Mouse (Mus musculus) cerebellum, adult 2 months (tissue): Measurements from ENCODE around the gene Ubxn6.

ENCODE experiments used
- CTCF ChIP-seq: fragments of 200-500 bp; IDR thresholded peaks from 2 replicates; pipeline ENCODE4 v1.5.1; 2011; ENCODE audit warnings: low read depth, mild to moderate bottlenecking, control low read depth, low read length, moderate library complexity, borderline replicate concordance; ENCODE audit not compliant: insufficient read depth
- POLR2A ChIP-seq: fragments of 200-500 bp; IDR thresholded peaks from 2 replicates; pipeline ENCODE4 v1.6.1; 2011; ENCODE audit warnings: low read length, control low read depth, borderline replicate concordance; ENCODE audit not compliant: insufficient read depth

DNA sequence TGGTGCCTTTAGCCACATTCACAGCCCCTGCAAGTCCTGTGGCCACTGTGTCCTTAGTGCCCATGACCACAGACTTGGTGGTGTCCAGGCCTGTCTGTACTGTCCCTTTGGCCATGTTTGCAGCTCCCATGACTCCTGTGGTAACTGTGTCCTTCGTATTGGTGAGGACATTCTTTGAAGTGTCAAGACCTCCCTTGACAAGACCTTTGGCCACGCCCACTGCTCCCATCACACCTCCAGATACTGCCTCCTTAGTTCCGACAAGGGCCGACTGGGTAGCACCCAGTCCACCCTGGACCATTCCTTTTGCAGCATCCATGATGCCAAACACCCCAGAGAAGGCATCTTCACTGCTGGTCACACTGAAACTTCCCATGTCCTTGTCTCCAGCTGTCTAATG is 32.2 kb upstream of the Ubxn6 start:
- TF ChIP-seq POLR2A, result no peak
- no peak for TF ChIP-seq CTCF
